Mouse (Mus musculus) spleen, adult 2 months (tissue): ENCODE measurements around the gene Vwa8. TPM values are rescaled to one million over a fixed set of nuclear protein-coding genes. Genes with fewer than 3 reads are reported as not detected.

Experiments used
- DNase-seq, 2 experiments: peaks; one replicate each; pipeline versions ENCODE4 v3.0.0 to v3.0.0-alpha.2; 2012 to 2021; ENCODE audit warnings: low spot score in 2 of 2, low read depth in 1 of 2
- H3K27ac ChIP-seq: fragments of 200-500 bp; 2 replicates; pipeline ENCODE4 v1.5.1; 2012; ENCODE audit warnings: low read length, inconsistent platforms; ENCODE audit not compliant: insufficient read depth
- H3K27me3 ChIP-seq: fragments of 200-500 bp; 2 replicates; pipeline ENCODE4 v1.6.1; 2012; ENCODE audit warnings: mild to moderate bottlenecking, moderate library complexity, low read length, inconsistent platforms; ENCODE audit not compliant: control insufficient read depth, insufficient read depth
- H3K36me3 ChIP-seq: fragments of 200-500 bp; 2 replicates; pipeline ENCODE4 v1.6.1; 2012; ENCODE audit warnings: mild to moderate bottlenecking, low read length, inconsistent platforms; ENCODE audit not compliant: control insufficient read depth, insufficient read depth
- H3K4me1 ChIP-seq: fragments of 200-500 bp; 2 replicates; pipeline ENCODE4 v1.6.1; 2011; ENCODE audit warnings: inconsistent platforms; ENCODE audit not compliant: control insufficient read depth, insufficient read depth, insufficient read length
- H3K4me3 ChIP-seq: fragments of 200-500 bp; 2 replicates; pipeline ENCODE4 v1.5.1; 2011; ENCODE audit warnings: mild to moderate bottlenecking, inconsistent platforms; ENCODE audit not compliant: insufficient read depth, insufficient read length; ENCODE audit errors: extremely low read depth
- CTCF ChIP-seq: fragments of 200-500 bp; IDR thresholded peaks from 2 replicates; pipeline ENCODE4 v1.5.1; 2011; ENCODE audit warnings: mild to moderate bottlenecking, inconsistent platforms; ENCODE audit not compliant: insufficient read depth, insufficient read length, insufficient replicate concordance; ENCODE audit errors: extremely low read depth
- POLR2A ChIP-seq: fragments of 200-500 bp; IDR thresholded peaks from 2 replicates; pipeline ENCODE4 v1.6.1; 2011; ENCODE audit warnings: low read depth, low read length, inconsistent platforms
- WGBS: fragments of 180-500 bp; shearing (Covaris S2); methylation state at CpG from one replicate; pipeline ENCODE4 v1.1.7; 2018; 5-methylcytosine and 5-hydroxymethylcytosine counted together
- polyA plus RNA-seq: library from polyadenylated mRNA; depleted of rRNA; stranded (reverse); fragments of >200 nt; gene quantifications from 2 replicates; pipeline ENCODE4 v1.2.3, GENCODE M21; 2012

Vwa8 gene
- polyA plus RNA-seq, 1 experiment = 4.9 TPM

- TF ChIP-seq CTCF = no peak
- TF ChIP-seq POLR2A = no peak
- H3K4me1 ChIP-seq = no peaks in the 10 kb centered on the region
- WGBS = 94% methylated on average over 3 of the region's 3 CpGs
These were observed 216.8 kb downstream of the Vwa8 start for GRCm38 (mm10) chr14:79065636-79066035.

GRCm38 (mm10) chr14:79069515-79069914, 220.7 kb downstream of the Vwa8 start:
- no peak for DNase-seq
- no peaks in the 10 kb centered on the region for H3K27me3 ChIP-seq
- 93% methylated on average over 1 of the region's 1 CpGs for WGBS
- no peak overlapping the region for H3K4me3 ChIP-seq
- TF ChIP-seq POLR2A (no peak), CTCF (no peak)
- H3K27ac ChIP-seq = no peak overlapping the region
- H3K4me1 ChIP-seq = no peaks in the 10 kb centered on the region
- no peaks in the 10 kb centered on the region; the same call in 1 of the 2 replicates for H3K36me3 ChIP-seq

More at GRCm38 (mm10) chr14:79065636-79066035, 216.8 kb downstream of the Vwa8 start:
- Histone ChIP-seq H3K4me3 (no peak overlapping the region), H3K27ac (no peak overlapping the region), H3K27me3 (no peaks in the 10 kb centered on the region), H3K36me3 (peaks cover 2% of the 10 kb centered on the region; the same call in 1 of the 2 replicates)
- no peak for DNase-seq

GRCm38 (mm10) chr14:79074786-79075185, 225.9 kb downstream of the Vwa8 start:
- no peaks in the 10 kb centered on the region for H3K4me1 ChIP-seq
- no peak overlapping the region for H3K27ac ChIP-seq
- WGBS = 96% methylated on average over 8 of the region's 8 CpGs
- DNase-seq = no peak
- H3K36me3 ChIP-seq = no peaks in the 10 kb centered on the region; the same call in 1 of the 2 replicates
- no peaks in the 10 kb centered on the region for H3K27me3 ChIP-seq
- H3K4me3 ChIP-seq = no peak overlapping the region
- TF ChIP-seq POLR2A = no peak
- TF ChIP-seq CTCF = no peak

GRCm38 (mm10) chr14:79076560-79077300, 227.9 kb downstream of the Vwa8 start:
- DNase-seq = no peak
- Histone ChIP-seq H3K4me1 (no peaks in the 10 kb centered on the region), H3K27ac (no peak overlapping the region), H3K4me3 (no peak overlapping the region), H3K36me3 (no peaks in the 10 kb centered on the region), H3K27me3 (no peaks in the 10 kb centered on the region)
- TF ChIP-seq CTCF (no peak), POLR2A (no peak)
- 79% methylated on average over 9 of the region's 9 CpGs for WGBS

- Histone ChIP-seq H3K27me3 (no peaks in the 10 kb centered on the region), H3K36me3 (no peaks in the 10 kb centered on the region), H3K27ac (no peak overlapping the region), H3K4me1 (no peaks in the 10 kb centered on the region), H3K4me3 (no peak overlapping the region)
- no peak for DNase-seq
- TF ChIP-seq POLR2A (no peak), CTCF (no peak)
- WGBS = 93% methylated on average over 7 of the region's 7 CpGs
These were observed 234.7 kb downstream of the Vwa8 start for GRCm38 (mm10) chr14:79083573-79083972.

GRCm38 (mm10) chr14:79086006-79086405, 237.2 kb downstream of the Vwa8 start:
- WGBS = 86% methylated on average over 5 of the region's 5 CpGs
- no peak overlapping the region for H3K27ac ChIP-seq
- H3K4me3 ChIP-seq = no peak overlapping the region
- no peak for TF ChIP-seq CTCF
- TF ChIP-seq POLR2A = no peak
- no peaks in the 10 kb centered on the region for H3K27me3 ChIP-seq
- DNase-seq = no peak
- peaks cover 5% of the 10 kb centered on the region; the same call in 1 of the 2 replicates for H3K4me1 ChIP-seq
- H3K36me3 ChIP-seq = no peaks in the 10 kb centered on the region

- H3K36me3 ChIP-seq = no peaks in the 10 kb centered on the region
- no peak for DNase-seq
- peaks cover 5% of the 10 kb centered on the region; the same call in 1 of the 2 replicates for H3K4me1 ChIP-seq
- no peak overlapping the region for H3K27ac ChIP-seq
- 16% methylated on average over 2 of the region's 2 CpGs for WGBS
- H3K4me3 ChIP-seq = no peak overlapping the region
- H3K27me3 ChIP-seq = no peaks in the 10 kb centered on the region
- no peak for TF ChIP-seq CTCF
- TF ChIP-seq POLR2A = no peak
These were observed 240.6 kb downstream of the Vwa8 start for GRCm38 (mm10) chr14:79089464-79089863.
